Mouse (Mus musculus) heart, adult 18-20 months (tissue): ENCODE data around the gene Tarbp1. TPM values are rescaled to one million over a fixed set of nuclear protein-coding genes. Genes with fewer than 3 reads are reported as not detected.

Experiments used
- DNase-seq, 2 experiments: peaks; one replicate each; pipeline ENCODE4 v3.0.0; 2021 to 2022; ENCODE audit warnings: mixed read lengths in 1 of 2
- long read RNA-seq, 2 experiments: library from polyadenylated mRNA; stranded (forward); transcript quantifications; one replicate each; pipeline ENCODE4 v2.0.0; 2021
- total RNA-seq, 2 experiments: library from RNA; stranded (reverse); gene quantifications; 2 replicates each; pipeline ENCODE4 v1.2.3; 2021

The Tarbp1 gene
- total RNA-seq: 1 to 10 TPM; 4.2 to 4.6 TPM
- long read RNA-seq, experiment 1, full-length matches to known transcripts: 1 of 1 reads
- long read RNA-seq, experiment 1, partial matches to known transcripts: 0 of 1 reads
- long read RNA-seq, experiment 1, other reads (novel, unspliced or antisense): 0 of 1 reads
- long read RNA-seq, experiment 2: 0 reads

DNA sequence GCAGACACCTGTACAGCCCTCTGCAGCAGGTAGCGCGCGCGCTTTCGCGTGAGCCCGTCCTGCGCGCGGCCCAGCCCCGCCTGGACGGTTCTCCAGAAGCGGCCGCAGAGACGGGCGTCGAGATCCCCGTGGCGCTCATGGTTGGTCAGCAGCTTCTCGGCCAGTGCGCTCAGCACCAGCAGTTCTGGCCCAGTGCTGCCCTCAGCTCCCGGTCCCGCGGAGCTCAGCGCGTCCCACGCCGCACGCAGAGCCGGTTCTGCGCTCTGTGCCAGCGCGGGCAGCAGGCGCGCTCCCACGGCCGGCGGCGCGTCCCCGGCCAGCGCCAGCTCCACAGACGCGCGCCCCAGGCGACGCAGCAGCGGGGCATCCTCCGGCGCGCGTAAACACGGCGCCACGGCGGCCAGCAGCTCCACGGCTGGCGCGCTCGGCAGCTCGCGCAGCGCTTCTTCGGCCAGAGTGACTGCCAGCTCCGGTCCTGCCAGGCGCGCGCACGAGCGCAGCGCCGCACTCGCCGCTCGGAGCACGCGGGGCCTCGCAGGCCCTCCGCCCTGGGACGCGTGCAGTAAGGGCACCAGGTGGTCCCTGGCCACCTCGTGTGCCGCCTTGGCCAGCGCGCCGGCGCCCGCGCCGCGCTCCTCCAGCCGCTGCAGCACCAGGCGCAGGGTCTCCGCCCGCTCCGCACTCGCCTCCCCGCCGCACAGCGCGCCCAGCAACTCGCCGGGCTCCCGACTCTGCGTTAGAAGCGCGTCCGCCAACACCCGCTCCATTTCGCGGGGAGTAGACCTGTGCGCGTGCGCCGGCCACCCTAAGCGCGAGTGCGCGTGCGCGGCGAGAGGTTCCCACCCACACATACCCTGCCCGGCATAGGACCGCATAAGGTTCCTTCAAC, at the start of gene Tarbp1:
Gene Tarbp1, minus strand, starts transcription at position 767 of the 889 bp plus-strand sequence.
- DNase-seq: peak; percentile 95 to 96

DNA sequence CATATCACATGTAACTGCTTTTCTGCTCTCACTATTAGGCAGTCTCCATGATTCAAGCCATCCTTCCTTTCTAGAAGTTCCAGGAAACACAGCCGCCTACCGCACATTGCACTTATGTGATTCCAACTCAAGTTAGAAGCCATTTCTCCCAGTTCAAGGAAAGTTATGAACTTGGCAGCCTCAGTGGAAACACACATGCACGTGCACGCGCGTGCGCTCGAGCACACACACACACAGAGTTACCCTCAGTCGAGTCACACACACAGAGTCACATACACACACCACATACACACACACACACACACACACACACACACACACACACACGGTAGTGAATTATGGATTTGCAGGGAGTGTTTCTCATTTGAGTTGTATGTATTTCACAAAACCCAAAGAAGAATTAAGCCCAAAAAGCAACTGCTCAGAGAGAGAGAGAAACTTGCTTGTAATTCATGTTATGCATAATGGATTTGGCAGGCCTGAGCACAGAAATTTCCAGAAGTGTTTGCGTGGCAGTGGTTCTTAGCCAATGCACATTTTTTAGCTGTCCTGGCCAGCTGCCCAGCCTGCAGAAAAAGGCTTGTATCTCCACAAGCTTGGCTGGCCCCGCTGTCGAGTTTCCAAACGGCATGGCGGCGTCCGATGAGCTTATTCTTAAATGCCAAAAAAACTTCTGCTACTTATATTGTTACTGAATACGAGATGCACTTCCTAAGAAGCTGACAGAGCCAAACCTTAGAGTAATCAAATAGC, 49.5 kb upstream of the Tarbp1 start:
- DNase-seq: peak; percentile 89 to 90

GRCm38 (mm10) chr8:126523060-126523574, 48.3 kb upstream of the Tarbp1 start:
- DNase-seq: peak in 1 of 2 experiments; percentile 64

- no peak for DNase-seq
These were observed 44.6 kb upstream of the Tarbp1 start for GRCm38 (mm10) chr8:126519447-126519975.

DNA sequence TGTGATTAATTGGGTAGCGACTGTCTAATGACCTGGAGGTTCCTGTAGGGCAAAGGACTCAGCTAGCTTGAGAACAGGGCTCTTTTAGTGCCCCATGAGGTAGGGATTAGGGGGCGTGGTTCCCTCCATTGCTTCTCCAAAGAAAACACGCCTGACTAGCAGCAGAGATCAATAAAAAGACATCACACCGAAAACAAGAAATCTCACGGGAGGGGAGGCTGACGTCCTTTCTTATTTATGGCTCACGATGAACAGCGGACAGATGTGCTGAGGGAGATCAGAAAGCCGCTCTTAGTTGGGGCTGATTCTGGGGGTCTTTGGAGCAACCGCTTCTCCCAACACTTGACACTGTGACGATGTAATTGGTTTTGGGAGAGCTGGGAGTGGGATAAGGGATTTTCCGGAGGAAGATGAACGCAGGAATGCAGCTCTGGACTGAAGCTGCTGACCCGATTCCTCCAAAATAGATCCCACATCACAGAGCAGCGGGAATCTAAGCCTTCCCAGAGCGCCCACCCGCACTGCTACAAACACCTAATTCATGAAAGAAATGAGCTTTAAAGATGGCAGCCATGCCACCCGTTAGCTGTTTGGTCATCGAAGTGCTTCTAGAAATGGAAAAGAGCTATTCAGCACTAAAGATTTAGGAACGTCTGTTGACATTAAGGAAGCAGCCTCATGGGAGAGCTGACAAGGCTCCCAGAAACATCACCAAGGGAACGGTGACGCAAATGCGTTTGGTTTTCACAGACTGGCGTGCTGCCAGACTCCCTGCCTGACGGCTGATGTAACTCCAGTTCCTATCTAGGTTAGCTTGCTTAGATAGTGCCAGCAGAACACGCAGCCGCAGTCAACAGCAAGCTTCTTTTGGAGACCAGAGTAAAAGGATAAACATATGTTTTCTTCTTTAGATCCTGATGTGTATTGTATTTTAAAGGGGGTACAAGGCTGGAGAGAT, 42.0 kb upstream of the Tarbp1 start:
- peak; percentile 98 to 99 for DNase-seq

- peak; percentile 69 to 79 for DNase-seq
These were observed 39.4 kb upstream of the Tarbp1 start for GRCm38 (mm10) chr8:126514011-126514964.

GRCm38 (mm10) chr8:126510866-126511265, 36.0 kb upstream of the Tarbp1 start:
- no peak for DNase-seq

GRCm38 (mm10) chr8:126509635-126510034, 34.8 kb upstream of the Tarbp1 start:
- DNase-seq: no peak

DNA sequence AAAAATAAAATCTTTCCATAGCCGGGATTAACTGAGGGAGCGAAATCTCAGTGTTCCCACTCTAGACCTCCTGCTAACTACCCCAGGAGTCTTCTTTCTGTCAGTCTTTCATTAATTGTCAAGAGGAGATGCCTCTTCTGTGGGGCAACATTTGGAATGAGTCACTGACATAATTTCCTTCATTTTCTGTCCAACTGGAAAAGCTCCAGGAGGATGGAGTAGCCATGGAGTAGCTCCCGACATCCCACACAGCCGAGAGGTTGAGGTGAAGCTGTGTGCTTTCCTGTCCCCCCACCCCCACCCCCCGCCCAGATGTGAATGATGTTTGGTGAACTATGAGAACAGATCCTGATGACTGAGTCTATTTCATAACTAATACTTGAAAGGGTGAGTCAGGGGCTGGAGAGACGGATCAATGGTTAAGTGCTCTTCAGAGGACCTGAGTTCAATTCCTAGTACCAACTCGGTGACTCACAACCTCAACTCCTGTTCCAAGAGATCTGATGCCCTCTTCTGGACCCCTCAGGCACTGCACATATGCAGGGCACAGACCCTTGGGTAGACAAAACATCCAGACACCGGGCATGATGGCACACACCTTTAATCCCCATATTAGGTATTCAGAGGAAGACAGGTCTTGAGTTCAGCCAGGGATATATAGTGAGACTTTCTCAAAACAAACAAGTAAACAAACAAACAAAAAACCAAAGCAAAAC, 34.2 kb upstream of the Tarbp1 start:
- DNase-seq: no peak

- DNase-seq: no peak
These were observed 33.4 kb upstream of the Tarbp1 start for GRCm38 (mm10) chr8:126508221-126508620.

DNA sequence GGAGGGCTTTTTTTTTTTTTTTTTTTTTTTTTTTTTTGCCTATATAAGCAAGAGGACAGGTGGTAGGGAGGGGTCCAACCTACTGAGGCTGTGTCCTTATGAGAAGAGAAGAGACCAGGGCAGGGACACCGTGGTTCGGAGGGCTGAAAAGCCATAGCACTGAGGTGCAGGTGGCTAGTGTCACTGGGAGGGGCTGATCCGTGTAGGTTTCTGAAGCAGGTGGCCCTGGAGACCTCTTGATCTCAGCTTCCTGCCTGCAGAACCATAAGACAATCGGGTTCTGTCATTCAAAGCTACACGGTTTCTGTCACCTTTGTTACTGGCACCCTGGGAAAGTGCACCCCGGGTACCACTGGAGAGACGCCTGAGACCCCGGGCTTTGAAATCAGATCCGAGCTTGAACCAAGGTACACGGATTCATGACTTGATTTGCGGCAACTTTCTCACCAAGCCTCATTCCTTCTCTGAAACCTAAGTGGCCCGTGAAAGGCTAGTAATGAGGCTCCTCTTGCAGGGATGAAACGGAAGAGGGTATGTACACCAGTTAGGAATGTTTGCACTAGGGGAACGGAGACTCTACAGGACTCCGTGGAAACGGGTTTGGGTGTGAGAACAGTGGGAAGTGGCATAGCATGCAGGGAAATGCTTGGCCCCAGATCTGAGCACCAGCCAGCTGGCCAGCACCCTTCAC, 29.8 kb upstream of the Tarbp1 start:
- DNase-seq: no peak

DNA sequence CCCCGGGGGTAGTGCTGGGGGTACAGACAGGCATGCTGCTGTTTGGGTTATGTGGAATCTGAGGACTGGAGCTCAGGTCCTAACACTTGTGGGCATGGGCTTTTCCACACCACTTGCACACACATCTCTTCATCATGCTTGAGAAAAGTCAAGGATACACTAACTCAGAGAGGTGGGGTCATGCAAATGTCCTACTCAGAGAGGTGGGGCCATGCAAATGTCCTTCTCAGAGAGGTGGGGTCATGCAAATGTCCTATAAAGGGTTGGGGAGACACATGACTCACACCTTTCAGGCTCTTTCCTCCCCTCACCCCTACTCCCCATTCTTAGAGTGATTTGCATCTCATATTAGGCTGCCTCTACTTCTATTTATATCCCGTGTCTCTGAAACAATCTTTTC, 27.9 kb upstream of the Tarbp1 start:
- no peak for DNase-seq

GRCm38 (mm10) chr8:126499371-126499770, 24.5 kb upstream of the Tarbp1 start:
- no peak for DNase-seq

GRCm38 (mm10) chr8:126498465-126498864, 23.6 kb upstream of the Tarbp1 start:
- no peak for DNase-seq

DNA sequence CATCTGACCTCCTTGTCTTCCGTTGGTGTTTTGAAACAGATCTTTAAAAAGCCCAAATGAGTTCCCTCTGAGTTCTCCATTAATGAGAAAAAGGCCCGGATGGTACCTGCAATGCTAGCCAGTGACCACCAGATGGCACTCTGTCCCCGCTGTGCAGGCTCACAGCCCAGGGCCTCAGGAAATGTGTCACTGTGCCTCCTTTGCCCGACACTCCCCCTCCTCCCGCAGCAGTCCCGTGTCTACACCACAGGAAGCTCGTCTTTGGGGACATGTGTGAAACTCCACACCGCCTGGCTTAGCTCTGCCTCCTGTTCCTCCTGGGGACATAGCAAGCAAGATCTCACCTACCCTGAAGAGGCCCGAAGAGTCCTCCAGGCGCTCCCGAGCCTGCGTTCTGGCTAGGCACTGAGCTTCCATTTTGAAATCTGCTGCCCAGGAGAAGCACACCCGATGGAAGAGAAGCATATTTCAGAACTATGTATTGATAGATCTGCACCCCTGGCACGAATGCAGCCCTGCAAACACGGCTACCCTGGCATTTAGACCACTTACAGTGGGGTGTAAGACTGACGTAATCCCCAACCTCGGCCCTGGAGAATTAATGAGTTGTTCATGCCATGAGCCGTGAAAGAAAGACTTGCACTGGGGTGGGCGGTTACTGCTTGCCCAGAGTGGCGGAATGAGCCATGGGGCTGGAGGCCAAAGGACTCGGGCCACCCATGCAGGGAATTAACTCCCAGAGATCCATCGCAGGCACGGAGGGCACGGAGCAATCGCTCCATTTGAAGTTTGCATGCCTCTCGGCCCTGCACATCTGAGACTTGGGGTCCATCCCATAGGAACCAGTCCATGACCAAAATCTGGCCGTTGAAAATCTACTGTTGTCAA, 22.9 kb upstream of the Tarbp1 start:
- DNase-seq: peak; percentile 95 to 96

GRCm38 (mm10) chr8:126496915-126497314, 22.1 kb upstream of the Tarbp1 start:
- no peak for DNase-seq

- no peak for DNase-seq
These were observed 20.6 kb upstream of the Tarbp1 start for GRCm38 (mm10) chr8:126495461-126495860.
